Mouse (Mus musculus): ENCODE results near the gene Runx3. TPM values are rescaled to one million over a fixed set of nuclear protein-coding genes. Genes with fewer than 3 reads are reported as not detected.

Gene Runx3
- polyA plus RNA-seq, 1 experiment = 1.4 TPM

DNA sequence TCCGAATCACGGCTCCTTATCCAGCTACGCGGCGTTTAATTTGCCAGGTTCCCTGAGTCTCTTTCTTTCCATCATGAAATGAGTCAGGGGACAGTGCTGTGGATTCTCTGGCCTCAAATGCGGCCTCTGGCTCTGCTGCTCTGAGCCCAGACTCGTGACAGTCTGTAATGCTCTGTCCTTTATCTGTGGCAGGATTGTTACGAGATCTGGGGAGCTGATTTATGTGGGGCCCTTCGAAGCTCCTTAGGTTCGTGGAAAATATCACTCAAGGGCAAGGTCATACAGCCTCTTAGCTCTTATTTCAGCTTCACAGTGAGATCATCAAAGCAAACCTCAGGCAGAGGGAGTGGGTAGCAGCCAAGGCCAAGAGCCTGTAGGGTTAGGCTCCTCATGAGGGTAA is 6.2 kb upstream of the Runx3 start:
- H3K4me3 ChIP-seq (ENCODE audit: insufficient read depth, low read depth, low read length) = no peak overlapping the region
- no peaks in the 10 kb centered on the region for H3K36me3 ChIP-seq (ENCODE audit: control insufficient read depth, insufficient read depth, low read length)
- WGBS = 76% methylated on average over 10 of the region's 10 CpGs
- no peaks in the 10 kb centered on the region for H3K4me1 ChIP-seq (ENCODE audit: control insufficient read depth, insufficient read depth, low read length)
- H3K27ac ChIP-seq (ENCODE audit: insufficient read depth, low read depth, low read length) = no peak overlapping the region
- no peak for DNase-seq
- no peaks in the 10 kb centered on the region for H3K27me3 ChIP-seq (replicated peaks; ENCODE audit: control insufficient read depth, insufficient read depth, low read length)
- TF ChIP-seq POLR2A (IDR thresholded peaks at IDR 0.05; ENCODE audit: low read depth, low read length) = no peak
- TF ChIP-seq CTCF (conservative IDR thresholded peaks at IDR 0.05; ENCODE audit: insufficient read depth, insufficient read length, low read depth, low read length) = no peak

DNA sequence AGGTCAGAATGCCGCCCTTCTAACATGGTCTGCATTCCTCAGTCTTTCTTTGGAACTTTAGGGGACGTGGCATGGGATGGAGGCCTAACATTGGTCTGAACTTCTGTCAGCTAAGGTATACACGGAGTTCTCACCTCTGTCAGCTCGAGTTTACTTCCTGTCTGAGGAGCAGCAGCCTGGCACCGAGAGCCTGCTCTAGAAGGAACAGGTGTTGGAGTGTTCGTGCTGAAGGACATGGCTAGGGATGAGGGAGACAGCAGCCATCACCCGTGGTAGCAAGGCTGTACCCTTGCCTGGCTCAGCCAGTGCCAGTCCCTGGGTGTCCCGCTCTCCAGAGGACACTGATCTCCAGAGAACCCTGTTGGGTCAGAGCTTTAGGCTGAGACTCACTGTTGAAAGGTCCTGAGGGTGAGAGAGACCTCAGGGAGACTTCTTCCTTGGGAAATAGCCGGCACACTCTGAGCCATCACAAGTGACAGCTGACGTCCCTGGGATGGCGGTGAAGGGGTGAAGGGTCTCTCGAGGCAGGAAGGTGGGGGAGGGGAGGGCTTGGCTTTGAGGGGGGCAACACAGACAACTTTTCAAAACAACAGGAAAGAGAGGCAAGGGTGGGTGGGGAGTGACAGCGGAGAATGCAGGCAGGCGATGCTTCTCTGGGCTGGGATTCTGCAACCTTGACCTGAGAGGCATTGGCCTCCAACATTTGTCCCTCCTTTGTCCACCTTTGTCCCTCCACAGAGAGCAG is 4.9 kb upstream of the Runx3 start:
- no peak overlapping the region for H3K4me3 ChIP-seq (ENCODE audit: insufficient read depth, low read depth, low read length)
- 53% methylated on average over 14 of the region's 14 CpGs for WGBS
- no peaks in the 10 kb centered on the region for H3K27me3 ChIP-seq (replicated peaks; ENCODE audit: control insufficient read depth, insufficient read depth, low read length)
- DNase-seq = no peak
- H3K4me1 ChIP-seq (ENCODE audit: control insufficient read depth, insufficient read depth, low read length) = no peaks in the 10 kb centered on the region
- H3K36me3 ChIP-seq (ENCODE audit: control insufficient read depth, insufficient read depth, low read length) = no peaks in the 10 kb centered on the region
- TF ChIP-seq POLR2A (IDR thresholded peaks at IDR 0.05; ENCODE audit: low read depth, low read length) (no peak), CTCF (conservative IDR thresholded peaks at IDR 0.05; ENCODE audit: insufficient read depth, insufficient read length, low read depth, low read length) (no peak)
- no peak overlapping the region for H3K27ac ChIP-seq (ENCODE audit: insufficient read depth, low read depth, low read length)

DNA sequence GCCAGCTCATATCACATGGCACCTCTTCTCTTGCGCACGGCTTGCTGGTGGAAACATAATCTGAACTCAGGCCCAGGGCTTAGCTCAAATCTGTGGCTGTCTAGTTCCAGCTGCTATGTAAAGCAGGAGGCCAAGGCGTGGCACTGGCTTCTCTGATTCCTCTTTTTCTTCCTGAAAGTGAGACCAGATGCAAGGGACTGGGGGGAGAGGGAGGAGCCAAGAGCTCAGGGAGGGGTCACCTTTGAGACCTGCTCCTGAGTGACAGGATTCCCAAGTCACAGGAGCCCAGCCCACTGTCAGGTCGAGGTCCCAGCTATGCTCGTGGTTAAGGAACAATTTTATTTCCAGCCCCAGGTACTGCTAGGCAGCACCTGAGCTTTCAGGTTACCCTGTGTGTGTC is 4.1 kb upstream of the Runx3 start:
- 68% methylated on average over 5 of the region's 5 CpGs for WGBS
- no peak for TF ChIP-seq POLR2A (IDR thresholded peaks at IDR 0.05; ENCODE audit: low read depth, low read length)
- TF ChIP-seq CTCF (conservative IDR thresholded peaks at IDR 0.05; ENCODE audit: insufficient read depth, insufficient read length, low read depth, low read length) = no peak

DNA sequence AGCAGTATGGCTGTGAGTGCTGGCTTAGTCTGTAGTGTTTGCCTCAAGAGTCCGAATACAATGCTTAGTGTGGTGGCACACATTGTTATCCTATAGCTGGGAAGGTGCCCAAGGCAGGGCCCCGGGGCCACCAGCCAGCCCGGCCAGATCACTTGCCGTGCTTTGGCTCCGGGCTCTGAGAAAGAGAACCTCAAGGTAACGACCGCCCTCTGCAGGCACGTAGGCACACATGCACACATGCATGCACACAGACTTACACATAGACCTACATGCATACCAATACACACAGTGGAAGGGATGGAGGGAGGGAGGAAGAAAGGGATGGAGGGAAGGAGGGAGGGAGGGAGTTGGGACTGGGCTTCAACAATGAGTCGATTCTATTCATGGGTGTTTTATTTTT is 2.6 kb upstream of the Runx3 start:
- Histone ChIP-seq H3K4me1 (ENCODE audit: control insufficient read depth, insufficient read depth, low read length) (no peaks in the 10 kb centered on the region), H3K27ac (ENCODE audit: insufficient read depth, low read depth, low read length) (no peak overlapping the region), H3K27me3 (replicated peaks; ENCODE audit: control insufficient read depth, insufficient read depth, low read length) (no peaks in the 10 kb centered on the region), H3K36me3 (ENCODE audit: control insufficient read depth, insufficient read depth, low read length) (no peaks in the 10 kb centered on the region), H3K4me3 (ENCODE audit: insufficient read depth, low read depth, low read length) (no peak overlapping the region)
- TF ChIP-seq CTCF (conservative IDR thresholded peaks at IDR 0.05; ENCODE audit: insufficient read depth, insufficient read length, low read depth, low read length) = no peak
- no peak for TF ChIP-seq POLR2A (IDR thresholded peaks at IDR 0.05; ENCODE audit: low read depth, low read length)
- no peak for DNase-seq
- 92% methylated on average over 9 of the region's 9 CpGs for WGBS

More for the DNA sequence above, 4.1 kb upstream of the Runx3 start:
- H3K36me3 ChIP-seq (ENCODE audit: control insufficient read depth, insufficient read depth, low read length) = no peaks in the 10 kb centered on the region
- no peak for DNase-seq
- H3K27me3 ChIP-seq (replicated peaks; ENCODE audit: control insufficient read depth, insufficient read depth, low read length) = no peaks in the 10 kb centered on the region
- no peaks in the 10 kb centered on the region for H3K4me1 ChIP-seq (ENCODE audit: control insufficient read depth, insufficient read depth, low read length)
- H3K4me3 ChIP-seq (ENCODE audit: insufficient read depth, low read depth, low read length) = no peak overlapping the region
- no peak overlapping the region for H3K27ac ChIP-seq (ENCODE audit: insufficient read depth, low read depth, low read length)

DNA sequence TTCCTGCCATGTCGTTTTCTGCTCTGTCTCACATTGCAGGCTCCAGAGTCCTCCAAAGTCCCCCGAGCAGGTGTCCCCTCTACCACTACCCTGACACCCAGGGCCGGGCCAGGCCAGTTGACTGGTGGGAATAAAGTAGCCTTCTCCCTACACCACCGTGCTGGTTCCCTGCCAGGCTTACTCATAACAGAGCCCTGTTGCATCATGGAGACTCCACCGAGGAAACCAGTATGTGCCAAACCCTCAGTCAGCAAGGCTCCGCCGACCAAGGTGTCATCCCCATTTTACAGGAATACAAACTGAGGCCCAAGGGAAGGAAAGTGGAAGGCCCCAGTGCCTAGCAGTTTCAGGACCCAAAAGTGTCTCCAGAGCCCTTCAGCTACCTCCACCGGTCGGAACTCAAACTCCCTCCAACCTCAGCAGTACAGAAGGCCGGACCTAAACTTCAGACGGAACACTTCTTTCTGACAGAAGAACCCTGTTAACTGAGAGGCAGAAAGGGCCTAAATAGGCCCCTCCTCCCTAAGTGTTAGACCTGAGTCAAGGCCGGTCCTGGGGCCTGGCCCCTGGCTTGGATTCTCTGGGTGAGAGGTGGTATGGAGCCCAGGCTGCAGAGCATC is 1.5 kb upstream of the Runx3 start:
- Histone ChIP-seq H3K4me3 (ENCODE audit: insufficient read depth, low read depth, low read length) (no peak overlapping the region), H3K27me3 (replicated peaks; ENCODE audit: control insufficient read depth, insufficient read depth, low read length) (no peaks in the 10 kb centered on the region), H3K4me1 (ENCODE audit: control insufficient read depth, insufficient read depth, low read length) (no peaks in the 10 kb centered on the region), H3K27ac (ENCODE audit: insufficient read depth, low read depth, low read length) (no peak overlapping the region), H3K36me3 (ENCODE audit: control insufficient read depth, insufficient read depth, low read length) (no peaks in the 10 kb centered on the region)
- DNase-seq = no peak
- TF ChIP-seq POLR2A (IDR thresholded peaks at IDR 0.05; ENCODE audit: low read depth, low read length) (no peak), CTCF (conservative IDR thresholded peaks at IDR 0.05; ENCODE audit: insufficient read depth, insufficient read length, low read depth, low read length) (no peak)
- 91% methylated on average over 12 of the region's 12 CpGs for WGBS

DNA sequence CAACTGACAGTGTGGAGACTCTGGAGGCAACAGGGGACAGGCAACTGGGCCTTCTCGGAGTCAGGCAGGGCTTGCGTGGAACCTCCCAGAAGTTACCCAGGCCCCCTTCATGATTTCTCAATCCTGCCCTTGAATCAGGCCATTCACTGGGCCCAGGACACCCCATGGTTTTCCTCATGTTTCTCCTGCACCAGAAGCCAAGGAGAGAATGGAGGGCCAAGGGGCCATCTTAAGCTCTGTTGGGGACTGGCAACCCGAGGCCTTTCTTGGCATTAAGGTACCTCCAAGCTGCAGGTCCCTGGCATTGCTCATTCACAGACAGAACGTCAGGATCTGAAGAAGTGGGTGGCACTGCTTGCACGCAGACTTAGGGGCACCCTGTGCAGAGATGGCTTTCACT is 3.3 kb downstream of the Runx3 start:
- 87% methylated on average over 5 of the region's 5 CpGs for WGBS

DNA sequence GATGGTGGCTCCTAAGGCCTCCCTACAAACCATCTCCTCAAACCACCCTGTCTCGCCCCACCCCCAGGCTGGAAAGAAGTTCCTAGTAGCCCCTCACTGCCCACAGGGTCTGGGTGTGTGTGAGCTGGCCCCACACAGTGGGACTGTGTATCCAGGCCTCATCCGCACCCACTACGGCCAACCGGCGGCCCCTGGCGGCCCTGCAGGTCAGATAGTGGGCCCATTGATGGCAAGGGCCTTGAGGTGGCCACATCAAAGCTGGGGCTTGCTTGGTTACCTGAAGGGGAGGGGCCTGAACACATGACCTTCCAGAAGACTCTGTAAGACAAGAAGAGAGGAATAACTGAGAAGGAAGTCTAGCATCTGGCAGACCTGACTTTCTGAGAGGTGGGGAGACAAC is 4.3 kb downstream of the Runx3 start:
- WGBS = 95% methylated on average over 6 of the region's 6 CpGs
- Histone ChIP-seq H3K4me1 (ENCODE audit: control insufficient read depth, insufficient read depth, low read length) (no peaks in the 10 kb centered on the region), H3K4me3 (ENCODE audit: insufficient read depth, low read depth, low read length) (no peak overlapping the region), H3K27ac (ENCODE audit: insufficient read depth, low read depth, low read length) (no peak overlapping the region), H3K36me3 (ENCODE audit: control insufficient read depth, insufficient read depth, low read length) (no peaks in the 10 kb centered on the region), H3K27me3 (replicated peaks; ENCODE audit: control insufficient read depth, insufficient read depth, low read length) (no peaks in the 10 kb centered on the region)
- no peak for DNase-seq
- TF ChIP-seq POLR2A (IDR thresholded peaks at IDR 0.05; ENCODE audit: low read depth, low read length) = no peak
- no peak for TF ChIP-seq CTCF (conservative IDR thresholded peaks at IDR 0.05; ENCODE audit: insufficient read depth, insufficient read length, low read depth, low read length)

More for the DNA sequence above, 3.3 kb downstream of the Runx3 start:
- no peak overlapping the region for H3K4me3 ChIP-seq (ENCODE audit: insufficient read depth, low read depth, low read length)
- no peaks in the 10 kb centered on the region for H3K36me3 ChIP-seq (ENCODE audit: control insufficient read depth, insufficient read depth, low read length)
- TF ChIP-seq CTCF (conservative IDR thresholded peaks at IDR 0.05; ENCODE audit: insufficient read depth, insufficient read length, low read depth, low read length) (no peak), POLR2A (IDR thresholded peaks at IDR 0.05; ENCODE audit: low read depth, low read length) (no peak)
- no peaks in the 10 kb centered on the region for H3K27me3 ChIP-seq (replicated peaks; ENCODE audit: control insufficient read depth, insufficient read depth, low read length)
- H3K27ac ChIP-seq (ENCODE audit: insufficient read depth, low read depth, low read length) = no peak overlapping the region
- DNase-seq = no peak
- H3K4me1 ChIP-seq (ENCODE audit: control insufficient read depth, insufficient read depth, low read length) = no peaks in the 10 kb centered on the region

Measured in kidney, adult 2 months (tissue).